Mouse (Mus musculus): ENCODE measurements around the gene Prr29.
"Not testable (repeated sequence)": the region's sequence is repeated elsewhere in the genome, so short reads cannot be mapped to it uniquely, and the experiment has no call there.

Prr29 gene

GRCm38 (mm10) chr11:106355382-106356128, 9.7 kb upstream of the Prr29 start:
- DNase-seq (ENCODE audit: low spot score in 2 of 2), result no peak

DNA sequence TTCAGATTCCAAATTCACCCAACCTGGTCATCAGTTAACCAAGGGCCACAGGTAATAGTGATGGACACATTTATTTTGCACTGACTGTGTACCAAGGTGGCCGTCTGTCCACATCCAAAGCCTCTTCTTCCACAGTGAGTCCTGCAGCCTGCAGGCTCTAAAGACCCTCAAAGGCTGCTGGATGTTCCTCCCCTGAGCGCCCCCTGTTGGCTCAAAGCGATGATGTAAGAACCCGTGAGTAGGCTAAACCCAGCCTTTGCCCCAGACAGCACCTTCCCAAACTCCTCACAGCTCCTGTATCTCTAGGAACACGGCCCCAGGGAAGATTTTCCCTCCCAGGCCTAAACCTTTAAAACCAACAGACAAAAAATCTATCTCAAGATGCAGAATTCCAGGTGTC, 5.9 kb upstream of the Prr29 start:
- no peak for DNase-seq (ENCODE audit: low spot score in 2 of 2)

GRCm38 (mm10) chr11:106364712-106365111, 560 bp upstream of the Prr29 start:
- DNase-seq (ENCODE audit: low spot score in 2 of 2), result no peak

DNA sequence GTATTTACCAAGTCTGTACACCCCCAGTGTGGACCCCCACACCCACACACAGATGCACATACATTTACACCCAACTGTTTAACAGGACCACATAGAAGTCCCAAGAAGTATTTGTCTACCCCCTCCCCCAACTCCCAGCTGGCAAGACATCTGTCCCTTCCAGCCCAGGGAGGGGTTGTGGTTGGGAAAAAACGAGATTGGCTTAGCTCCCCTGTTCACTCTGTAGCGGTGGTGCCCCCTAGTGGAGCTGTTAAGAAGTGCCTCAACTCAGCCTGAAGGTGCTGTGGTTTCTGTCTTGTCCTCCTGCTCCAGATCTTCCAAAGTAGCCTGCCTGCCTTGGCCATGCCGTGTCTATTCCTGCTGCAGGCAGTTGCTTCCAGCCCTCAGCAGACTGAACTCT, 1.0 kb downstream of the Prr29 start:
- peak; percentile 76 to 91 for DNase-seq (ENCODE audit: low spot score in 2 of 2)

DNA sequence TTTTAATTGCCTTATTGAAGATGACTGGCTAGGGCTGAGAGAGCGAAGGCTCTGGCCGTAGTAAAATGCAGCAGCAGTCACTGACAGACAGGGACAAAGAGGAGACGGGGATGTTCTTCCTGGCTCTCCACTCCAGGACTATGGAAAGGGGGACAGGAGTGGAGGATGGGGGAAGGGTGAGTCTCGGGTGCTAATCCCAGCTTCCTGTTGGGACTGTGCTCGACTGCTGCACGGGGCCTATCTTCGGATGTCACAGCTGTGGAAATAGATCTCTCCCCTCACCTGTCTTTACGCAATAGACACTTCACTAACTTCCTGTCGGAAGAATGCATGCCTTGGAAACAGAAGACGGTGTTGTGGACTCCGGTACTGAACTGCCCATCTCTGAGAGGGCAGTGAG, 8.7 kb downstream of the Prr29 start:
- DNase-seq (ENCODE audit: low spot score in 2 of 2), result no peak

DNA sequence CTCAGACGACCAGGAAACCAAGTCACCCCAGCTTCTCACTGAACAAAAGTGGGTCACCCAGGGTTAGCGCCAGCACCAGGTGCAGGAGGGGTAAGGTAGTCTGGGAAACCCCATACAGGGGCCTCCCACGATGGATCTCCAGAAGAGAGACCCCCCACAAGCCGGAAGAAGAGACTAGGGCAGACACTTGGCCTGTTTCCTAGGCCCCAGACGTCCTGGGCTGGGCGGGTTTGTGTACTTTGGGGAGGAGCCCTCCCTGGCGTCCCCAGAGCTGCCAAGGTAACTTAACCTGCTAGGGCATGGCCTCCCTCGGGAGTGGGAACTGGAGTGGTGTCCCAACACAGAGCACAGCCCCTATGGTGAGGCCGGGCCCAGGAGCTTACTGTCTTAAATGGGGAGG, 9.3 kb downstream of the Prr29 start:
- no peak for DNase-seq (ENCODE audit: low spot score in 2 of 2)

DNA sequence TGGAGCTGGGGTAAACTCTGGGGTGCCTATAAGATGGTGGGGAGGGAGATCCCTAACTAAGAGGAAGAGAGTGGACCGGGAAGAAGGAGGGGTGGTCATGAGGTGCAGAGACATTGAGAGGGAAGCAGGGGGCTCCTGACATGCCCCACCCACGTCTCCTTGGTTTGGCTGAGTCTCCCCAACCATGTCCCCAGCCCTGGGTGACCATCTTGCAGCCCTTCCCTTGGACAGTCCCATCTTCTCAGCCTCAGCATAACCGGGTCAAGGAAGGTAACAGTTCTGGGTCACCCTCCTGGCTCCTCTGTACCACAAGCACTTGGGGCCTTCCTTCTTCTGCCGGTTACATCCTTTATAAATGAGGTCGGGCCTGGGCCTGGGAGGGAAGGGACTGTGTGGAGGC, 9.7 kb downstream of the Prr29 start:
- no peak for DNase-seq (ENCODE audit: low spot score in 2 of 2)

DNA sequence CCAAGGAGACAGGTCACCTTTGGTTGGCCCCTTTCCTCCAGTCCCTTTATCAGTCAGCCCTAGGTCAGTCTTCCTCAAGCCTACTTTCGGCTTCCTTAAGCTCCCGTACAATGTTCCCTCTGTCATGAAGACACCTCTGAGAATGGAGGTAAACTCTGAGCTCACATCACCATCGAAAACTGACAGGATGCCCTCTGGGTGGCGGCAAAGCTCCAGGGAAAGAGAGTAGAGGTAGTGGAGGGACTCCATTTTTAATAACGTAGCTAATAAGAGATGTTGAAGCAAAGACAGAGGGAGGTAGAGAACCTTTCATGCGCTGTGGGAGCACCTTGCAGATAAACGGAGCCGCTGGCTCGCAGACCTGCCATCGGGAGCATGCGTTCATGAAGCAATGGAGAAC, 15.7 kb downstream of the Prr29 start:
- DNase-seq (ENCODE audit: low spot score in 2 of 2), result no peak

DNA sequence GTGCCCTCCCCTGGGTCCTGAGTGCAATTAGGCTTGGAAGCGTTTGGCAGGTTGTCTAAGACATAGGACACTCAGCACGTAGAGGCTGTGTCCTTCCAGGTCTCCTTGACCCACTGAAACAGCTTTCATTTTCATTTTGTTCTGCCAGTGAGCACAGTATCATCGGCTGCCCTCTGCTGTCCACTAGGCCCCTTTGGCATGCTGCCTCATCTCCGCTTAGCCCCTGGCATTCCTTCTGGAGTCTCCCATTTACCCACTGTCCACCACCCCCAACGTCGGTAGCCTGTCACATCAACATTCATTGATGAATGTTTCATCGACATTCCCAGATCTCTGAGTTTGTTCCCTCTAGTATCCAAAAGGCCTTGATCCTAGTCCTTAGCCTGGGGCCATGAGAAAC, 16.6 kb downstream of the Prr29 start:
- DNase-seq (ENCODE audit: low spot score in 2 of 2), result no peak

GRCm38 (mm10) chr11:106382424-106382823, 17.2 kb downstream of the Prr29 start:
- no peak for DNase-seq (ENCODE audit: low spot score in 2 of 2)

- DNase-seq (ENCODE audit: low spot score in 2 of 2), result no peak
These were observed 17.9 kb downstream of the Prr29 start for GRCm38 (mm10) chr11:106383051-106383790.

DNA sequence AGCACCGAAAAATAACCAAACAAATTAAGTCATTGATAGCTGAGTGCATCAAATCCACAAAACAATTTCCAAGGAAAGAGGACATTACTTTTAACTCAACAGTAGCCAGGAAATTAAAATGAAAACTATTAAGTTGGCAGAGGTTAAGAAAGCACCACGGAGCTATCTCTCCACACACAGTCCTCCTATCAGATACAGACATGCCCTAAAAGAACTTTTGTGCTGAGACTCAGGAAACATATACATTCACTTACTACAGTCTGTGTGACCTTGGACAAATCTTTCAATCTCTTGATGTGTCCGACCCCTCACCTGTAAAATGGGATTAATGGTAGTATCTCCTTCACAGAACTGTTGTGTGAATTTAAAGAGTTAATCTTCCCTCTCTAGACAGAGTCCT, 21.1 kb downstream of the Prr29 start:
- DNase-seq (ENCODE audit: low spot score in 2 of 2), result no peak

GRCm38 (mm10) chr11:106387020-106387419, 21.7 kb downstream of the Prr29 start:
- no peak for DNase-seq (ENCODE audit: low spot score in 2 of 2)

DNA sequence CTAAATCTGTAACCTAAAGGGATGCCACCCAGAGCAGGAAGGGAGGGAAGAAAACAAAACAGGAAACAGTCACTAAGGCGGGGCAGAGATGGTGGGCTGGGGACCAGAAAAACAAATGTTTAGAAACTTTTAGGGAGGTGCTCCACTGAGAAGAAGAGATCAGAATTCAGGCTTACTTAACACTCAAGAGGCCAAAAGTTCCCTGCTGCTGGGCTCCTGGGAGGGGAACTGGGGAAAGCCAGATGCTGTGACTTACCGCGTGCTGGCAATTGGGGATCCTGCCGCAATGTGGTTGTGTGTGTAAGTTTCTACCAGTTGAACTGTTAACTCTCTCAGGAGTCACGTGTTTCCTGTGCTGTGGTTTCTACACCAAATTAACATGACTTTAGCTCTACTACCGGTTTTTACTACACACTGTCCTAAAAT, 22.5 kb downstream of the Prr29 start, which contains the start of gene Icam2:
TSS of gene Icam2 (minus strand) at position 285 of the 426 bp plus-strand sequence.
- DNase-seq (ENCODE audit: low spot score in 2 of 2), result peak; percentile 43 to 76

DNA sequence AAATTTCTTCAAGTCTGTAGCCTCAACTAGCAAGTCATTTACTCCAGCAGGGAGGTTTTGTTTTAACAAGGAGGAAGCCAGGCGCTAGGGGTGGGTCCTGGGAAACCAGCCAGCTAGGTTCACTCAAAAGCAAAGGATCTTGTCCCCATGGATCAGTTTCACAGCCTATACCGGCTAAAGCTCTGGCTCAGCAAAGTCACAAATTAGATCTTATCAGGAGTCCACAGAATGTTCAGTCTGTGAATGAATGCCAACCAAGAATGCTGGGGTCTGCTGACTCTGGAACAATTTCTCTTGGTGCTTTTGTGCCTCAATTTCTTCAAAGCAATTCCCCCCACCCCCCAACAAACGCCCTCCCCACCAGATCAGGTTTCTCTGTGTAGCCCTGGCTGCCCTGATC, 24.3 kb downstream of the Prr29 start:
- no peak for DNase-seq (ENCODE audit: low spot score in 2 of 2)

GRCm38 (mm10) chr11:106390757-106391156, 25.5 kb downstream of the Prr29 start:
- DNase-seq (ENCODE audit: low spot score in 2 of 2), result no peak

- DNase-seq (ENCODE audit: low spot score in 2 of 2), result peak; percentile 72 to 85
These were observed 26.4 kb downstream of the Prr29 start for GRCm38 (mm10) chr11:106391546-106392188.

DNA sequence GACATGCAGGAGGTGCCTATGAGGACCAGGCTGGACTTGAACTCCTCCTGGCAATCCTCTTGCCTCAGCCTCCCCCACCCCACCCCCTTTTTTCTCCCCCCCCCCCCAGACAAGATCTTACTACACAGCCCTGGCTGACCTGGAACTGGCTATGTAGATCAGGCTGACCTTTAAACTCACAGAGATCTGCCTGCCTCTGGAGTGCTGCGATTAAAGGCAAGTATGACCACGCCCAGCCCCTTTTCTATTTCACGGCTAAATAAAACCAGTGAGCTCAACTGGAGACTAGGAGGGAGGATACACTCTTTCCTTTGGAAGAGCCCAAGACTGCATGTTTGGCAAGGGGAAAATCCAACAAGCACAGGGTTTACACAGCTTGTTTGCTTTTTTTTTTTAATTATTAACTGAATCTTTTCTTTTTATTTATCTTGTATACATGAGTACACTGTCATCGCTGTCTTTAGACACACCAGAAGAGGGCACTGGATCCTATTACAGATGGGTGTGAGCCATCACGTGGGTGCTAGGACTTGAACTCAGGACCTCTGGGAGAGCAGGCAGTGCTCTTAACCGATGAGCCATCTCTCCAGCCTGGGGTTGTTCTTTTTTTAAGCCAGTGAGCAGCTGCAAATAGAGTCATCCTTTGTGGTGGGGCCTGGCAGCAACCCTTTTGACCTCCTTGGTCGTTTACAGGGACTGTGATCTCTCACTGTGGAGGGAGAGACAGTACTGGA, 27.5 kb downstream of the Prr29 start:
- DNase-seq (ENCODE audit: low spot score in 2 of 2), result no peak

- no peak for DNase-seq (ENCODE audit: low spot score in 2 of 2)
These were observed 28.0 kb downstream of the Prr29 start for GRCm38 (mm10) chr11:106393331-106393616.

DNA sequence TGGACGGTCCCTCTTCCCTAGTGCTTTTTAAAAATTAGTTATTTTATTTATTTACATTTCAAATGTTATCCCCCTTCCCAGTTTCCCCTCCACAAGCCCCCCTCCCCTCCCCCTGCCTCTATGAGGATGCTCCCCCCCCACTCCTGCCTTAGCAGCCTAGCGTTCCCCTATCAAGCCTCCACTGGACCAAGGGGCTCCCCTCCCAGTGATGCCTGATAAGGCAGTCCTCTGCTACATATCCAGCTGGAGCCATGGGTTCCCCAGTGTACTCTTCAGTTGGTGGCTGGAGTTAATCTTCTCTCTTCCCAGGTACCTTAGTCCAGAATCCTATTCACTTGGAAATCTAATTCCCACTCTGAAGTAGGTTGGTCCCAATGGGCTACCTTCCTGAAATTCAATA, 28.8 kb downstream of the Prr29 start:
- DNase-seq (ENCODE audit: low spot score in 2 of 2), result not testable (repeated sequence)

DNA sequence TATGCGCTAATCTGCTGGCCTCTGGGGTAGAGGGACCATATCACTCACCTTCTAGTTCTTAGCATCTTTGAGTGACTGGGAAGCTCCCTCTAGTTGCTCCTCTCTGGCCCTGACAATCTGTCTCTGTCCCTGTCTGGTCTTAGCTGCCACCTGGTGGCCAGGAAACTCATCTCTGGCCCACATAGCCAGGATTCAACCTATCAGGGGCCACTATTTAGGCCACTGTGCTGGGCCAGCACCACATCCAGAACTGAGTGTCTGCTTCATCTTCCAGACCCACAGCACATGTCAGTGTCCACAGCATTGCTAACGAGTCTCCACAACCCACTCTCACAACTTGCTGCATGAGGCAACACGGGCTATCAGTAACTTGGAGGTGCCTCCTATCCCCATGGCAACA, 32.4 kb downstream of the Prr29 start:
- no peak for DNase-seq (ENCODE audit: low spot score in 2 of 2)

- peak in 1 of 2 experiments; percentile 56 for DNase-seq (ENCODE audit: low spot score in 2 of 2)
These were observed 33.2 kb downstream of the Prr29 start for GRCm38 (mm10) chr11:106398481-106398880.

Measured in spleen, postnatal 4 days (tissue).